8 mouse cellular contexts compared by ENCODE assay signal in genomic region chr11:61494129-61494997, GRCm38 (mm10). TPM values are rescaled to one million over a fixed set of nuclear protein-coding genes. Genes with fewer than 3 reads are reported as not detected.
DNase-seq lines count a peak whose midpoint lies in the region; ATAC-seq lines count a peak whose summit lies in the region.

TSS of gene Mapk7 (minus strand) at chr11:61494406.

- under 1% methylated on average over 58 of the region's 62 CpGs for WGBS in embryonic facial prominence, embryonic 12.5 days
- WGBS in limb, embryonic 13.5 days, result under 1% methylated on average over 62 of the region's 62 CpGs
- WGBS in midbrain, embryonic 16.5 days, result under 1% methylated on average over 58 of the region's 62 CpGs

- H3K9ac ChIP-seq in embryonic facial prominence, embryonic 12.5 days, result peak within 1 kb of the TSS; percentile 90
- peak within 1 kb of the TSS; percentile 89 for H3K9ac ChIP-seq in limb, embryonic 13.5 days
- H3K9ac ChIP-seq in midbrain, embryonic 16.5 days (ENCODE audit: low read depth, low read length), result peak within 1 kb of the TSS; percentile 92

- DNase-seq in layer of hippocampus, adult 11-12 months (ENCODE audit: low spot score), result peak; percentile 98
- DNase-seq in layer of hippocampus, adult 9-10 months (ENCODE audit: low spot score), result no peak
- peak; percentile 100 for DNase-seq in heart, adult 11 months
- DNase-seq in kidney, adult 18-20 months, result peak; percentile 96
- DNase-seq in spleen, postnatal 10 days (ENCODE audit: low spot score in 2 of 2), result peak; percentile 89 to 97

- peaks cover 30% of the 10 kb centered on the region for H3K4me1 ChIP-seq in embryonic facial prominence, embryonic 12.5 days
- H3K4me1 ChIP-seq in limb, embryonic 13.5 days, result peaks cover 45% of the 10 kb centered on the region
- peaks cover 14% of the 10 kb centered on the region for H3K4me1 ChIP-seq in midbrain, embryonic 16.5 days (ENCODE audit: control insufficient read depth, insufficient read depth, low read length)

- peak; percentile 91 for ATAC-seq in embryonic facial prominence, embryonic 12.5 days (ENCODE audit: insufficient number of reproducible peaks, insufficient read depth, low FRiP score, low TSS enrichment)
- peak; percentile 95 for ATAC-seq in limb, embryonic 13.5 days (ENCODE audit: low FRiP score, low read depth)
- peak; percentile 97 for ATAC-seq in midbrain, embryonic 16.5 days

- H3K27me3 ChIP-seq in embryonic facial prominence, embryonic 12.5 days, result no peaks in the 10 kb centered on the region
- no peaks in the 10 kb centered on the region for H3K27me3 ChIP-seq in limb, embryonic 13.5 days
- H3K27me3 ChIP-seq in midbrain, embryonic 16.5 days (ENCODE audit: control insufficient read depth, insufficient read depth, low read depth, low read length), result no peaks in the 10 kb centered on the region

- H3K4me3 ChIP-seq in embryonic facial prominence, embryonic 12.5 days, result peak within 1 kb of the TSS; percentile 81
- H3K4me3 ChIP-seq in limb, embryonic 13.5 days, result peak within 1 kb of the TSS; percentile 76
- H3K4me3 ChIP-seq in midbrain, embryonic 16.5 days (ENCODE audit: low read depth, low read length), result peak within 1 kb of the TSS; percentile 92

- H3K4me2 ChIP-seq in embryonic facial prominence, embryonic 12.5 days (replicated peaks), result peak within 1 kb of the TSS; percentile 80
- H3K4me2 ChIP-seq in limb, embryonic 13.5 days (replicated peaks), result peak within 1 kb of the TSS; percentile 94
- H3K4me2 ChIP-seq in midbrain, embryonic 16.5 days (ENCODE audit: low read length), result peak within 1 kb of the TSS; percentile 86

- H3K27ac ChIP-seq in embryonic facial prominence, embryonic 12.5 days, result peak within 1 kb of the TSS; percentile 92
- peak within 1 kb of the TSS; percentile 88 for H3K27ac ChIP-seq in limb, embryonic 13.5 days
- peak within 1 kb of the TSS; percentile 91 for H3K27ac ChIP-seq in midbrain, embryonic 16.5 days (ENCODE audit: low read length)

- H3K9me3 ChIP-seq in embryonic facial prominence, embryonic 12.5 days, result no peaks in the 10 kb centered on the region
- no peaks in the 10 kb centered on the region for H3K9me3 ChIP-seq in limb, embryonic 13.5 days
- H3K9me3 ChIP-seq in midbrain, embryonic 16.5 days (replicated peaks; ENCODE audit: control insufficient read depth, low read length, poor library complexity, severe bottlenecking), result no peaks in the 10 kb centered on the region

- H3K36me3 ChIP-seq in embryonic facial prominence, embryonic 12.5 days, result peaks cover 36% of the 10 kb centered on the region
- peaks cover 34% of the 10 kb centered on the region for H3K36me3 ChIP-seq in limb, embryonic 13.5 days
- H3K36me3 ChIP-seq in midbrain, embryonic 16.5 days (ENCODE audit: control insufficient read depth, insufficient read depth, low read length), result peaks cover 18% of the 10 kb centered on the region

RNA-seq across cellular contexts. Expression of gene Mapk7, which starts in this region (rescaled TPM):
- 101 and 102 TPM in 2 replicates for polyA plus RNA-seq in embryonic facial prominence, embryonic 12.5 days (2016; fragmentation: Nextera tagmentation; extraction: Ambion mirVana)
- 87.3 and 87.8 TPM in 2 replicates for polyA plus RNA-seq in limb, embryonic 13.5 days (2015; fragmentation: Nextera tagmentation; extraction: Ambion mirVana)
- polyA plus RNA-seq in midbrain, embryonic 16.5 days (2015; fragmentation: Nextera tagmentation; extraction: Ambion mirVana), result 63.0 and 66.7 TPM in 2 replicates
